Mouse (Mus musculus) ES-E14 (cell line): ENCODE data around the gene Zfp184. TPM values are rescaled to one million over a fixed set of nuclear protein-coding genes. Genes with fewer than 3 reads are reported as not detected.

Source experiments
- DNase-seq: peaks from one replicate; pipeline ENCODE4 v3.0.0-alpha.2; 2013; ENCODE audit warnings: low read depth, low spot score
- H3K27ac ChIP-seq: 2 replicates; pipeline ENCODE4 v1.5.1; 2012; ENCODE audit warnings: low read depth, mild to moderate bottlenecking, low read length, moderate library complexity, mixed read lengths; ENCODE audit not compliant: poor library complexity, insufficient read depth, severe bottlenecking
- H3K36me3 ChIP-seq: 2 replicates; pipeline ENCODE4 v1.6.1; 2012; ENCODE audit warnings: mild to moderate bottlenecking, low read length, moderate library complexity, mixed read lengths; ENCODE audit not compliant: control insufficient read depth, poor library complexity, insufficient read depth, severe bottlenecking
- H3K4me1 ChIP-seq, 2 experiments: fragments of 150-350 bp in 1 of 2; sonication (generic) in 1 of 2; 2 replicates each; pipeline ENCODE4 v1.6.1; 2012; ENCODE audit warnings: low read length in 2 of 2, mild to moderate bottlenecking in 1 of 2, mixed read lengths in 1 of 2; ENCODE audit not compliant: control insufficient read depth in 2 of 2, insufficient read depth in 2 of 2, poor library complexity in 1 of 2
- H3K4me3 ChIP-seq, 2 experiments: fragments of 150-350 bp in 1 of 2; sonication (generic) in 1 of 2; 2 replicates each; pipeline ENCODE4 v1.5.1; 2012; ENCODE audit warnings: low read length in 2 of 2, low read depth in 1 of 2, mild to moderate bottlenecking in 1 of 2, mixed read lengths in 1 of 2; ENCODE audit not compliant: insufficient read depth in 1 of 2, poor library complexity in 1 of 2, severe bottlenecking in 1 of 2
- H3K9ac ChIP-seq: 2 replicates; pipeline ENCODE4 v1.6.1; 2012; ENCODE audit warnings: low read depth, mild to moderate bottlenecking, low read length, mixed read lengths; ENCODE audit not compliant: poor library complexity, insufficient read depth, severe bottlenecking
- H3K9me3 ChIP-seq: fragments of 150-350 bp; sonication (generic); 2 replicates; pipeline ENCODE4 v1.6.1; 2012; ENCODE audit warnings: low read depth, mild to moderate bottlenecking, low read length; ENCODE audit not compliant: control insufficient read depth, insufficient read depth
- CHD2 ChIP-seq: IDR thresholded peaks from 2 replicates; pipeline ENCODE4 v1.6.1; 2014; ENCODE audit warnings: mild to moderate bottlenecking, low read depth, low read length, inconsistent platforms
- HCFC1 ChIP-seq: IDR thresholded peaks from 2 replicates; pipeline ENCODE4 v1.6.1; 2012; ENCODE audit warnings: low read length, inconsistent platforms, borderline replicate concordance; ENCODE audit not compliant: insufficient read depth
- MAFK ChIP-seq: IDR thresholded peaks from 2 replicates; pipeline ENCODE4 v1.6.1; 2014; ENCODE audit warnings: mild to moderate bottlenecking, low read depth, low read length, inconsistent platforms; ENCODE audit not compliant: insufficient read depth
- ZC3H11A ChIP-seq: IDR thresholded peaks from 2 replicates; pipeline ENCODE4 v1.6.1; 2012; ENCODE audit warnings: low read depth, mild to moderate bottlenecking, inconsistent platforms, low read length, borderline replicate concordance
- ZNF384 ChIP-seq: IDR thresholded peaks from 2 replicates; pipeline ENCODE4 v1.6.1; 2012; ENCODE audit warnings: low read depth, low read length, inconsistent platforms
- in situ Hi-C, 2 experiments: fragments of 600-800 bp; cut with MboI; formaldehyde crosslinking; loops; one replicate each; pipeline ENCODE4 v1.15.1; 2025; ENCODE audit warnings: low sequenced_read_pairs in 2 of 2, inconsistent platforms in 1 of 2; ENCODE audit not compliant: unreplicated experiment in 2 of 2
- total RNA-seq: library from RNA; depleted of rRNA; stranded (reverse); fragments of 300-350 nt; gene quantifications from 2 replicates; pipeline ENCODE4 v1.2.3, GENCODE M21; 2012

Gene Zfp184
- total RNA-seq, 1 experiment = 6.2 TPM

DNA sequence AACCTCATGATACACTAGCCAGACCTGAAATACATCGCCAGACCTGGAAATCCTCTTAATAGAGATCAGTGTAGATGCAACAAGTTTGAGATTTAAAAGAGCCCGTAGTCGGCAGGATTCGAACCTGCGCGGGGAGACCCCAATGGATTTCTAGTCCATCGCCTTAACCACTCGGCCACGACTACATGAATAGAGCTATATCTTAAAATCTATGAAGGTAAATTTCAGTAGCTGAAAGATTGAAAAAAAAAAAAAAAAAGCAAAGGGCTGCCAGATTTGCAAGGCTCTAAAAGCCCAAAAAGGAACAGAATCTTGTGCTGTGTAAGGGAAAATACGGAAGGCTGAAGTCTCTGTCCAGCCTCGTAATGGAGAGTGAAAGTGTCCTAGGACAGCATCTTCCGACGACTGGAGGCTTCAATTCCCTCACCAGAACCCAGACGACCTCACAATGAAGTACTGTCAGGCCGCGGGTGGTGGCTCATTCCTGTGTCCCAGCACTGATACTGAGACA lies 4.0 kb upstream of the Zfp184 start:
- H3K9ac ChIP-seq = peak overlapping the region; percentile 34; the same call in 1 of the 2 replicates
- in situ Hi-C loops = loop anchor here in 1 of 2 experiments (25.0 kb wide), 1 partner anchor 679 kb away; no protein-coding TSS in a partner anchor
- H3K36me3 ChIP-seq = no peaks in the 10 kb centered on the region
- H3K9me3 ChIP-seq = no peaks in the 10 kb centered on the region
- DNase-seq = no peak
- H3K27ac ChIP-seq = no peak overlapping the region; the same call in 1 of the 2 replicates
- TF ChIP-seq MAFK (peak; percentile 74), ZNF384 (peak; percentile 98), ZC3H11A (no peak), HCFC1 (0 out of 2 replicates have a peak, but pooled peaks have one; percentile 28), CHD2 (no peak)
- peaks cover 0 to under 1% of the 10 kb centered on the region in 2 experiments; a peak in 2 of 4 replicates for H3K4me1 ChIP-seq
- H3K4me3 ChIP-seq = peak overlapping the region; percentile 62 to 67

DNA sequence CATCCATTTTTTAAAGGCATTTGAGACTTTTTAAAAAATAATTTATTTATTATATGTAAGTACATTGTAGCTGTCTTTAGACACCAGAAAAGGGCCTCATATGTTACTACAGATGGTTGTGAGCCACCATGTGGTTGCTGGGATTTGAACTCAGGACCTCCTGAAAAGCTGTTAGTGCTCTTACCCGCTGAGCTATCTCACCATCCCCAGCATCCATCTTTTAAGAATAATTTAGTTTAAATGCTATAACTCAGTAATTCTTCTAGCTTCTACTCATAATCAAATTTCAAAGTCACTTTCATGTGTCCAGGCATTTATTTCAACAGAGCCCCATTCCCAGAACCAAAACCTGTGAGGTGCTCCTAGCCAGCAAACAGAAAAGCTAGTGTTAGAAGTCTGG lies 1.2 kb upstream of the Zfp184 start:
- peaks cover 1% of the 10 kb centered on the region; the same call in 1 of the 2 replicates for H3K36me3 ChIP-seq
- no peak for TF ChIP-seq HCFC1
- TF ChIP-seq ZNF384 = no peak
- TF ChIP-seq CHD2 = no peak
- no peak for TF ChIP-seq MAFK
- TF ChIP-seq ZC3H11A = no peak
- in situ Hi-C loops = loop anchor here in 1 of 2 experiments (25.0 kb wide), 1 partner anchor 681 kb away; no protein-coding TSS in a partner anchor
- H3K4me1 ChIP-seq = peaks cover 0 to 3% of the 10 kb centered on the region in 2 experiments; a peak in 1 of 4 replicates
- H3K4me3 ChIP-seq = no peak overlapping the region
- H3K9ac ChIP-seq = no peak overlapping the region
- no peak for DNase-seq
- no peaks in the 10 kb centered on the region for H3K9me3 ChIP-seq
- H3K27ac ChIP-seq = no peak overlapping the region

GRCm38 (mm10) chr13:21944592-21944925 lies 335 bp upstream of the Zfp184 start:
- Histone ChIP-seq H3K27ac (no peak overlapping the region), H3K4me1 (peaks cover 0 to 3% of the 10 kb centered on the region in 2 experiments; a peak in 1 of 4 replicates), H3K9me3 (no peaks in the 10 kb centered on the region), H3K36me3 (peaks cover 1% of the 10 kb centered on the region; the same call in 1 of the 2 replicates), H3K4me3 (peak overlapping the region; percentile 85 to 93), H3K9ac (peak overlapping the region; percentile 32; the same call in 1 of the 2 replicates)
- no peak for TF ChIP-seq MAFK
- TF ChIP-seq CHD2 = no peak; the same call in 1 of the 2 replicates
- no peak for TF ChIP-seq ZNF384
- no peak for TF ChIP-seq ZC3H11A
- TF ChIP-seq HCFC1 = no peak
- no peak for DNase-seq
- in situ Hi-C loops = loop anchor here in 1 of 2 experiments (25.0 kb wide), 1 partner anchor 682 kb away; no protein-coding TSS in a partner anchor

- no peak for TF ChIP-seq CHD2
- peak; percentile 86 for TF ChIP-seq ZNF384
- H3K27ac ChIP-seq = no peak overlapping the region; the same call in 1 of the 2 replicates
- H3K4me1 ChIP-seq = peaks cover 6 to 10% of the 10 kb centered on the region in 2 experiments
- in situ Hi-C loops = no loop called here
- H3K4me3 ChIP-seq = no peak overlapping the region
- no peak for DNase-seq
- H3K36me3 ChIP-seq = no peaks in the 10 kb centered on the region
- H3K9me3 ChIP-seq = no peaks in the 10 kb centered on the region
- H3K9ac ChIP-seq = no peak overlapping the region
Observed at GRCm38 (mm10) chr13:21969269-21969668, 24.4 kb downstream of the Zfp184 start.
